Mouse (Mus musculus): ENCODE data around the gene Ltbp4.

Gene Ltbp4

DNA sequence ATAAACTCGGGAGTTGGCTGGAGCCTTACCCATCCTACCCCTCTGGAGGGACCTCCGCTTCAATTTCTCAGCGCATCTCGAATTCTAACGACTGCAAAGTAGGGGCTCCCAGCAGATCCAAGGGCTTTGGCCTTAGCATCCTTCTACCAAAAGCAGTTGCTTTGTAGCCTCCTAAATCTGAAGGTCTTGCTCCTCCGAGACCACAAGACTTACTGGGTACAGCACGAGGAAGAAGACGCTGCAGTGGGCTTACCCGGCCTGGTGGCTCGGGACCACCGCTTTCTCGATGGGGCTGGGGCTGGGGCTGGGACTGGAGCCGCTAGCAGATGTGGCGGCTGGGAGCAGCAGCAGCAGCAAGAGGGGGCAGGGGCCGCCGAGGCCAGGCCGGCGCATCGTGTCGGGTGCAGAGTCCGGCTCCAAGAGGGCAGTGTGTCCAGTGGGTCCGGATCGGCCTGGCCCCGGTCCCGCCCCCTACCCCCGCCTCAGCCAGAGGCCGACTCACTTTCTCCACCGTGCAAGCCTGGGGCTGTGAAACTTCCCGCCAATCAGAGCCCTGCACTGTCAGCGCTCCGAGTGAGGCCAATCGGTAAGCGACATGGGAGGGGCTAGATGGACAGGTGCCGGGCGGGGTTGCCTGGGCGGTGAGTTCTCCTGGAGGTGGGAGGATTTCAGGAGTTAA, at the start of gene Ltbp4:
Gene Ltbp4 (minus strand): TSS at position 518 of the 679 bp plus-strand sequence.
- DNase-seq = peak; percentile 67

DNA sequence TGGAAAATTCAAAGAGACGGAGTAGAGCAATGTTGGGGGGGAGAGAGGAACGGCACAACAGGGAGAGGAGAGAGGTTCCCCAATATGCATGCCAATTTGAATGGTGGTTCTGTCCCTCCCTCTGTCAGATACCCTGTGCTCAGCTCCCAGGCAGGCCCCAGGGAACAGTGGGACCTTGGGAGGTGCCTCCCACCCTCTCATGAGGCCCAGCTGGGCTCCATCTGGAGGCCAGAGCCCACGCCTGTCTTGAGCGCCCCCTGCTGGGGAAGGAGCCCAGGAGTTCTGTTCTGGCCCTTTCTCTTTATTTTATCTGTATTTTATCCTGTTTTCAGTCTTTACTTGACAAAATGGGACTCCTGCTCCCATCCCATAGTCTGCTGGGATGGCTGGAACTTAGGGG, 47.2 kb upstream of the Ltbp4 start:
- peak; percentile 74 for DNase-seq

DNA sequence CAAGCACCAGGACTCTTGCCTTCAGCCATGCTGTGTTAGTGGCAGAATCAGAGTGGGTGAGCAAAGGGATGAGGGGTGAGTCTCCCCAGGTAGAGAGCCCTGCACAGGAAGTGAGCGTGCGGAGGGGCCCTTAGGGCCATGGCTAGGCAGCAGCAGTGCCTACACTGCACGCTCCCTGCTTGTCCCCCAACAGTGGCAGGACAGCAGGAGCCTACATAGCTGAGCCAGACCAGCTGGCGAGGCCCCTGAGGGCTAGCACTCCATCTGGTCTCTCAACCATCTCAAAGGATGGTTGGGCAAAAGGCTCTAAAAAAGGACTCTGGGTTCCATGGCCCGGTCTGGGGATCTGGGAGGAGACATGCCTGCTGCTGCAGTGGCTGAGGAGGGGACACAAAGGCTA, 46.6 kb upstream of the Ltbp4 start:
- no peak for DNase-seq

DNA sequence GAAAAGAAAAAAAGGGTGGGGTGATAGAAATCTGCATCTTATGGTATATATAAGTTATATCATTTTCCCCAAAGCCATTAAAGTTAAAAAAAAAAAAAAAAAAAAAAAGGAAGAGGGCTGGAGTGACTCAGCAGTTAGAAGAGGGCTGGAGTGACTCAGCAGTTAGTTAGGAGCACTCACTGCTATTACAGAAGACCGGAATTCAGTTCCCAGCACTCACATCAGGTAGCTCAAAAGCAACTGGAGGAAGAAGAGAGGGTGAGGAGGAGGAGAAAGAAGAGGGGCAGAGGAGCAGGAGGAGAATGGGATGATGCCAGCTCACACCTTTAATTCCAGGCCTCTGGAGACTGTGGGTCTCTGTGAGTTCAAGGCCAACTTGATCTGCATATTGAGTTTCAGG, 45.7 kb upstream of the Ltbp4 start:
- no peak for DNase-seq

DNA sequence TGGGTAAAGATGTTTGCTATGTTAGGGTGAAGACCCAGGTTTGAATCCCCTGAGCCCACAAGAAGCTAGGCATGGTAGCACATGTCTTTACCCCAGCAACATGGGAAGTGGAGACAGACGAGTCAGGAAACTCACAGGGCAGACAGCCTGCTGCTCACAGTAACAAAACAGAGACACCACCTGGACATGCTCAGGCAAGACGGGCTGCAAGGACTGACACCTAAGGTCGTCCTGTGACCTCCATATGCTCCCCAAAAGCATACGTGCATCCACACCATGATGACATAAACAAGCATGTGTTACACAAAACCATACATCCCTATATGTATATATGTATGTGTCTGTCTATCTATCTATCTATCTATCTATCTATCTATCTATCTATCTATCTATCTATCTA, 44.1 kb upstream of the Ltbp4 start:
- DNase-seq = no peak

DNA sequence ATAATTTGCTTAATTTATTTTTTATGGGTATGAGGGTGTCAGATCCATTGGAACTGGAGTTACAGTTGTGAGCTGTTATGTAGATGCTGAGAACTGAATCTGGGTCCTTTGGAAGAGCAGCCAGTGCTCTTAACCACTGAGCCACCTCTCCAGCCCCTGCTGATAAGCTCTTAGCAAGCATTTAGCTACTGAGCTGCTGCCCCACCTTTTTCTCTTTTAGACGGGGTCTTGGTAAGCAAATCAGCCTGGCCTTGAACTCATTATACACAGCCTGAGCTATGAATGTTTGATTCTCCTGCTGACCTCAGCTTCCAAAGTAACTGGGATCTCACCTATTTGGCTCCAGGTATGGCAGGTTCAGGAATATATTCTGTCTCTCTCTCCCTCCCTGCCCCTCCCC, 43.5 kb upstream of the Ltbp4 start:
- no peak for DNase-seq

DNA sequence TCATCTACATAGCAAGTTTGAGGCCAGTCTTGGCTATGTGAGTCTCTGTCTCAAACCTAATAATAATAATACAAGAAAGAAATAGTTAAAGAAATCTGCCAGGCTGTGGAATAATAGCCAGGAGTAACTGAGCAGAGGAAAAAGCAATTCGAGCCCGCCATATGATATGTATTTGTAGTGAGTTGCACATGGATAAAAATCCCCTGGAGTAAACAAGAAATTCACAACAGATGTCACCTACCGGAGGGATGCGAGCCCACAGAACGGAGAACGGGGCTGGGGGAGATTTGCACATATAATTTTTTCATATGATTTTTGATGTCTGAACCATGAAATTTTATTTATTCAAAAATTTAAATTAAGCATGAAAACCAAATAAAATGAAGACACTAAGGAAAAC, 42.3 kb upstream of the Ltbp4 start:
- DNase-seq = no peak

DNA sequence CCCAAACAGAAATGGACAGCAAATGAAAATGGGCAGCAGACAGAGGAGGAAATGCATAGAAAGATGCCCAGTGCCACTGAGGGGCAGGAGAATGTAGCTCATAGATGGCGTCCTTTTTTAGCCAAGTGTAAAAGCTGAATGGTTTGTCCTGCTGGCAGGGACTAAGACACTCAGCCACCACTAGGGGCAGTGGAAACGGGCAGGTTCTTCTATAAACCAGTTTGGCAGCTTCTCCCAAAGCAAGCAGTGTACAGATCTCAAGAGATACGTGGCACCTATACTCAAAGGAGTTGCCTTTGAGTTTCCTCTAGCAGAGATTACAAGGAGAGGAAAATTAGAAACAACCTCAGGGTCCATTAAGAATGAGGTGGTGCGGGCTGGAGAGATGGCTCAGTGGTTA, 40.9 kb upstream of the Ltbp4 start:
- peak; percentile 52 for DNase-seq

DNA sequence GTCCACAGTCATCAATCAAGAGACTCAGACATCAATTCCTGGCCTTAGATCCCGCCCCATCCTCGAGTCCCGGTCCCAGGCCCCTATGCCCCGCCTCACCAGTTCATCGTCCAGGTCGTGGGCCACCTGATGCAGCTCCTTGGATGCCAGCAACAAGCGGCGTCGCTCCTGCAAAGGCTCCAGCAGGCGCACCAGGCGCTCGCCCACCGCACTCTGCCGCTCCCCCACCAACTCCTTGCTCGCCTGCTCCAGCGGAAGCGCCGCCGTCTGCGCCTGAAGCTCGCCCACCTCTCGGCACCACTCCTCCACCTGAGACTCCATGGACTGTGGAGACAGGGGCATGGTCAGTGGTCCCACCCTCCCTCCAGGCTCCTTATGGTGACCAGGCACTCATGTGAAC, 37.8 kb upstream of the Ltbp4 start:
- no peak for DNase-seq

DNA sequence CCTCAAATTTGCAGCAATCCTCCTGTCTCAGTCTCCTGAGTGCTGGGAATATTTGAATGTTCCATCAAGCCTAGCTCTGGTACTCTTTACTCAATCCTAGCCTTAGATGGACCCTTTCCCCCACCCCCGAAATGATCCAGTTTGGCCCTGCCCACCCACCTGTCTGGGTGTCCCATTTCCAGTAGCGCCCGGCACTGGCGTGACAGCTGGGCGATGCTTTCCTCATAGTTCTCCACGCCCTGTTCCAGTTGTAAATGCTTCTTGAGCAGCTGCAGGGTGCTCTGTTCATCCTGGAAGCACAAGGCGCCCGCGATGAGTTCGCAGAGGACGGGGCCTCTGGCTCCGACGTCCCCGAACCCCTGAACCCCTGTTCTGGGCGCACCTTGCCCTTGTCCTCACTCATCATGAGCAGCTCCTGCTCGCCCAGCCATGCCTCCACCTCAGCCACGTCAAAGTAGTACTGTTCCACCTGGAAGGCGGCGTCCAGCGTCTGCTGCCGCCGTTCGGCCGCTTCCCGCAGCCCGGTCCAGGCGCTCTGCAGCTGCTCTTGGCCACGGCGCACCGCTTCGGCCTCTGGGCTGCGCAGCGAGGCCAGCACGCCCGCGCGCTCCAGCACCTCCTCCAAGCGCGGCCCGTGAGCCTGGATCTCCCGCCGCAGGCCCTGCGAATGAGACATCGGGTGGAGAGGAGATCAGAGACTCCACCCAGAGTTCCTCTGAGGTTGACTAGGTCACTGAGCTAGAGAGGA, 34.4 kb upstream of the Ltbp4 start:
- no peak for DNase-seq

DNA sequence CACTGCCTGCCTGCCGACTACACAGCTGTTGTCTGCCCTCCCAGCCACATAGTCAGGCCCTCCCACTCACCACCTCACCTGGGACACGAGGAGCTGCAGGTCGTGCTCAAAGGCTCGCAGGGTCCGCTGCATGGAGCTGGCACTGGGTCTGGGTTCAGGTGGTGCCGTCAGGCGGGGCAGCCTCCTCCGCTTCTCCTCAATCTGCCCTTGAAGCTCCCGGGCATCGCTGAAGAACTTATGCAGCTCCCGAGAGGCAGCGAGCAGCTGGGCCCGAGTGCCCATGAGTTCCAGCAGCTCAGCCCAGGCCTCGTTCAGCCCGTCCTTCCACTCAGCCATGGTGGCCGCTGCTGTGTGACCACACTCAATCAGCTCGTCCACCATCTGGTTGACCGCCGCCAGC, 31.6 kb upstream of the Ltbp4 start:
- DNase-seq = no peak

DNA sequence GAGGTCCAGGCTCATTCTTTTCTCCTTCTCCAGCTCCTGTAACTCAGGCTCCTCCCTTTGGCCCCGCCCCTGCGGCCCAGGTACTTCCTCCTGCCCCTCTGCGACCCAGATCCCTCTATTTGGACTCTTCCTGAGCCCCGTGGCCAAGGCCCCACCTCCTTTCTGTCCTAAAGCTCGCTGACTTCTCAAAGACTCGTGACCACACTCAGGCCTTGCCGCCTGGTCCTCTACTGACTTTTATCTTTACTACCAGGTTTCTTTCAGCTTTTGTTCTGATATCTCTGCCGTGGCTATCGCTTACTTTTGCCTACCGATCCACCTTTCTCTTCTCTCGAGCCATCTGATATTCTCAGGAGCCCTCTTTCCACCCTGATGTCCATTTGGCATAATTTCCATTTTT, 30.5 kb upstream of the Ltbp4 start:
- peak; percentile 21 for DNase-seq

DNA sequence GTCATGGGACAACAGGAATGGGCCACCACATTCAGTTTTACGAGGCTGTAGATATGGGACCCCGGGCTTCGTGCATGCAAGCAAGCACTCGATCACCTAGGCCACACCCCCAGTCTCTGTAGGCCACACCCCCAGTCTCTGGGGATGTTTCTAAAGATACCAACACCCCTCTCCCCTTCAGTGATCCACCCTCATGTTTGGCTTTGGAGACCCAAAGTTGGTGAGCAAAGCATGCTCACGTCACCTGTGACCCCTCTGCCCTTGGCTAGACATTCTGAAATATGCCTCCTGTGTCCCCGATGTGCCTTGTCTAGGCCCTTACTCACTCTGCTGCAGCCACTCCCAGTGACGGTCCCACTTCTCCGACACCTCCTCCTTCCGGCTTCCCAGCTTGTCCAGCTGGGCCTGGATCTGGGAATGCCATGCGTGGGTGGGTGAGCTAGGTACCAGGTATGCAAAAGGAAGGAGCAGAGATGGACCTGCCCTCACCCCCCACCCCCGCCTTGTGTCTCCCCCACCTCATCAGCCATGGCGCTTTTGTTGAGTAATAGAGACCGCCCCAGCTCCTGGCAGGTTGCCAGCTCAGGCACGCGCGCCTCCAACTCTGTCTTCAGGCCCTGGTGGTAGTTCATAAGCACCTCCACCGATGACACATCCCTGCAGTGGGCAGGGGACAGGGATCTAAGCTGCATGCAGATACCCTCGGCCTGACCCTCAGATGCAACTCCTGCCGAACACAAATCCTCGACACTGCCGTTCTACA, 28.8 kb upstream of the Ltbp4 start:
- no peak for DNase-seq

DNA sequence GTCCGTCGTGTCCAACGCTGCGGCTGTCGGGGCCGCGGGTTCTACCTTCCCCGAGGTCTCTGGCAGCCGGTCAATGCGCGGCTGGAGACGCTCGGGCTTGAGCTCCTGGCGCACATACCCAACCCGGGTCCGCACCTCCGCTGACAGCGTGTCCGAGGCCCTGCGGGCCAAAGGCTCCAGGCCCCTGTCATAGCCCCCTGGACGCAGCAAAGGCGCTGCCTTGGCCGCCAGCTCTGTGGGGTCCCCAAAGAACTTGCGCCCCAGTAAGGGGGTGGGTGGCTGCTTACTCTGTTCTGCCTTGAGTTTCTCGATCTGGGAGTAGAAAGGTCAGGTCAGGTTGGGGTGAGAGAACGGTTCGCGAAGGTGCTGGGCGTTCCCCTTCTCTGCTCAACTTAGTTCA, 26.9 kb upstream of the Ltbp4 start:
- DNase-seq = no peak

DNA sequence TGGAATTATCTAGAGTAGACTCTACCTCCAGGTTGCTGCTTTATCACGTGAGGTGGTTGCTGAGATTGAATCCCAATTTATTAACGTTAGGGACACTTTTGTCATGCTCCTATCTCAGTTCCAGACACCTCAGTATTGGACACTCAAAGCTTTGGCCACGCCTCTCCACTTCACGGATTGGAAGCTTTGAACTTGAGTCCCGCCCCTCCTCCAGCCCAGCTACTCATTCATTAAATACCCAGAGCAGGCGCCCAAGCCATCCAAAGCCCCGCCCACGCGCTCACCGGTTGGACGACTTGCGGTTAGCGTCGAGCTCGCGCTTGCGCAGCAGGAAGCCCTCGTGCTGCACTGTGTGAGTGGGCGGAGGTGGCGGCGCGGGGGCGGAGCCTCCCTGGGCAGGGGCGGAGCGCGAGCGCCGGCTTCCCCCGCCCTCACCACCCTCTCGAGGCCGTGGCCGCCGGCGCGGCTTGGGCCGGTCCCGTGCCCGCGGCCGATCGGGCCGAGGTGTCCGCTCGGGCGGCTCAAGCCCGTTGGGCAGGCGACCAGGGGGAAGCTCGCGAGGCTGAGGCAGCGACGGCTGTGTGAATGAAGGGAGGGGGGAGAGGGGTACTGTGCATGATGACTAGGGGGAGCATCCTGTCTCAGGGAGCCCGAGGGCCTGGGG, 23.9 kb upstream of the Ltbp4 start:
- DNase-seq = peak; percentile 100

DNA sequence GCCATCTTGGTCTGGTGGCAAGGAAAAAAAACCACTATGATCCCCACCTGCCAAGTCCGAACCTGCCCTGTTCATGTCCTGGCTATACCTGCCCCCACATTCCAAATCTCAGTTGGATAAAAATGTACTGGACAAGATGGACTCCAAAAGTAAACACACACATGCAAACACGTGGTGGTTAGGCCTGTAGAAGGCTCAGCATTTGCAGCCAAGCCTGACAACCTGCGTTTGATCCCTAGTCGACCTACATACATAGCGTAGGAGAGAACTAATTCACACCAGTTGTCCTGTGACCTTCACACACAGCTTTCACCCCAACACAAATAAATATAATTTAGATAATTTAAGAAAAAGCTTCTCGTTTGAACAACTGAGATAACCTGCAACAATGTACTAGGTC, 23.3 kb upstream of the Ltbp4 start:
- no peak for DNase-seq

DNA sequence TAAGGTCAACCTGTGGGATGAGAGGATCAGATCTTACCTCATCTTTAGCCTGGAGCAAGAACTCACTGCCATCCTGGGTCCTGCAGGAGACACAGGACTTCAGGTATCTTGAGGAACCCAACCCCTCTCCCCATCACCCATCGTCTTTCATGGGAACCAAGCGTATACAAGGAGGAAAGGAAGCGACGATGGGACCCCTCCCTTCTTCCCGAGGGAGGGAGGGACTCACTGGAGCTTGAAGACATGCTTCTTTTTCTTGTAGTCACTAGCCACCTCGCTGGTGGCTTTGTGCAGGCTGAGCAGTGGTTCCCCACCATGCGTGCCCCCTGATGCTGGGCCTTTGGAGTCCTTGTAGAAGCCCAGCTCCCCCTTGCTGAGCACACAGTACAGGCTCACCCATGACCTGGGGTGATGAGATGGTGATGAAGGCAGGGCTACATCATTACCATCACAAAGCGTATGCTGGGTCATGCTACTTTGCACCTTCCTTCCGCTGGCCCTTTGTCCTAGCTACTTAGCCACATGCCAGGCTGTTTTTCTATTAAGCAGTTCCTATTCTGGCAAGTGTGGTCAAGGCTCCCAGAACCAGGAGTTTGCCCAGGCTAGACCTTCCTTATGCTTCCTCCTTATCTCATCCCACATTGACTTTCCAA, 22.3 kb upstream of the Ltbp4 start:
- no peak for DNase-seq

DNA sequence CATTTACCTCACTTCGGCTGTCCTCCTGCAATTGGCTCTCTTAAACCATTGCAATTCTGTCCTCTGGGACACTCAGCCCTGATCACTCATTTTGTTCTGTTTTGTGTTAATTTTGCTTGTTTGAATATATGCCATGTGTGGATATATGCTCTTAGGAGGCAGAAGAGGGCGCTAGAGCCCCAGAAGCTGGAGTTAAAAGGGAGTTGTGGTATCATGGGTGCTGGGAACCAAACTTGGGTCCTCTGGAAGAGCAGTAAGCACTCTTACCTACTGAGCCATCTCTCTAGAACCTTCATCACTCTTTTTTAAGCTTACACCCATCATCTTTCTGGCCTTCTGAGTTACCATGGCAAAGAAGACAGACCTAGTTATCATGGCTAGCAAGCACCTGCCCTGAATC, 21.7 kb upstream of the Ltbp4 start:
- no peak for DNase-seq

DNA sequence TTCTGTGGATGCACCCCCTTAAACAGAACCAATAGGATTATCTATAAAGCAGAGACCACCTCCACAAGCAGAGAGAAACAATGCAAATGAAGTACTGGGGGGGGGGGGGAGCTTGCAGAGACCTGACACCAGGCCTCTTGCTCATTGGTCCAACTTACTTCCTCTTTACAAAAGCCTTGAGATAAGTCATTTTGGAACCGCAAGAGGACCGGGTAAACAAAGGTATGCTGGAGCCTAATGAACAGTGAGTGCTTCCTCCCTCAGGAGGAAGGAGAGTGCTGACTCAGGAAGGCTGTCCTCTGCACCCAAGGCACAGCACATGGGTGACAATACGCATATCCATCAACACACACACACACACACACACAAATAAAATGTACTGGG, 20.1 kb upstream of the Ltbp4 start:
- DNase-seq = peak; percentile 34

DNA sequence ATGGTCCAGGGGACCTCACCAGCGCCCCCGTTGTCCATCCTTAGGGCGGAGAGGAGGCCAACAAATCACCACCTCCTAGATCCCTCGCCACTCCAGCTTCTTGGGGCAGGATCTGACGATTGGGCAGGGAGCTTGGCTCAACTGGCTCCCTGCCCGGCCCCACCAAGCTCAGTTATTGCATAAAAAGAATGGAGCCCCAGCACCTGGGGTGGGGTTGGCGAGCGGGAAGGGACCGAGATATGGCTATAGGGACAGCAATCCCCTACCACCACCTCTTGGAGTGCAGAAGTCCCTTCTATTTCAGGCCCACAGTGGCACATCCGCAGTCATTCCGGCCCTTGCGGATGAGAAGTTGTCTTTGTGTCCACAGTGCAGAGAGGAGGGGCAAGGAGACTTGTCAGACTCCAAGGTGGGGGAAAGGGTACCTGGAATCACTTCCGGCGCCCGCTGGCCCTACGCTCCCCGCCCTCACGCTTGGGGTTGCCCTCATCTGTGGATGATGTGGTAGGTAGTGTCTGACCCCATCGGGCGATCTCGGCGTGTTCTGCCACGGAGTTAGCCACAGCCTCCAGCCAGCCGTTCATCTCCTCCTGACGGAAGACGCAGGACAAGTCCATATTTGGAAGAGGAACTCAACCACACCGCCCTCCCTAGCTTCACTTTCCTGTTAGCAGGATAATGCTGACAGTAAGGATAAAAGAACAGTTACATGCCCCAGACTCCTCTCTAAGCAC, 19.5 kb upstream of the Ltbp4 start, which contains the start of gene Gm20479:
Gene Gm20479 (minus strand): TSS at position 559 of the 734 bp plus-strand sequence.
- peak; percentile 43 for DNase-seq

DNA sequence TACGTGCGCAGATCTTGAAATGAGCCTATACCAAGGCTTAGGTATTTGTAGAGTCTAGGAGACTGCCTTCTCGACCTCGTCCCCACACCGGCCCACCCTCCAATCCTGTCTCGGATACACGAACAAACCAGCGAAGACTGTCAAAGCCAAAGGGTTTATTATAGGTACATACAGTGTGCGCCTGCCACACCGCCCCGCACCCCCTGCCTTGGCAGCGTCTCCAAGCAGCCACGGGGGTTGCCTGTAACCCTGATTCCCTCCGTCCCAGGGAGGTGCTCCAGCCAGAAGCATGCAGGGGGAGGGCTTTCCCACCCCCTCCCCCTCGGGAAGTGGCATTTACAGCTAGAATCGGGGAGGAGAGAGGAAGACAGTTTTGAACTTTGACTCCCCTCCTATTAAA, 18.8 kb upstream of the Ltbp4 start:
- peak; percentile 32 for DNase-seq

DNA sequence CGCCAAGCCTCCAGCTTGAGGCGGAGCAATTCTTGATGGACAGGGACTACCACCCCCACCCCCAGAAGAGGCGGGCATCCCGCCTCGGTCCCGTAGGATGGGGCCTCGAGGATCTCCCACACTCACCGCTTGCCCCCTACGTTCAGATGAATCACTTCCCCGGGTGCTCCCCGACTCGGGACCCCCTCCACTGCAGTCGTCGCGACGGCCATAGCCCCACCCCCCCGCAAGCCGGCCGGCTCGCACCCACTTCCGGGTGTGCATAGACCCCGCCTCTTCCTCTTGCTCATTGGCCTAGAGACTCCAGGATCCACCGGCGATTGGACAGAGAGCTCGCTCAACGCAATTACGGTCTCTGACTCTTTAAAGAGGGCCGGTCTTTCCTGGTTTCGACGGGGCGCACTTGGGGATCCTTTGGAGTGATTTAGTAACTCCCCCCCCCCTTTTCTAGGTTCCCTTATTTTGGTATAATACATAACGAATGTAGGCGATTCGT, 18.3 kb upstream of the Ltbp4 start, which contains the start of gene Shkbp1:
Gene Shkbp1 (minus strand): TSS at position 275 of the 496 bp plus-strand sequence.
- DNase-seq = peak; percentile 95

Measured in lung, postnatal 36 days (tissue).